Mouse (Mus musculus) adrenal gland, postnatal 25 days (tissue): ENCODE measurements around the gene Hamp. TPM values are rescaled to one million over a fixed set of nuclear protein-coding genes. Genes with fewer than 3 reads are reported as not detected.

Experiments used
- DNase-seq: peaks from one replicate; pipeline ENCODE4 v3.0.0; 2021; ENCODE audit warnings: mixed read lengths
- long read RNA-seq: library from polyadenylated mRNA; stranded (forward); transcript quantifications from one replicate; pipeline ENCODE4 v2.0.0, GENCODE M21; 2021
- total RNA-seq: library from RNA; stranded (reverse); gene quantifications from 2 replicates; pipeline ENCODE4 v1.2.3, GENCODE M21; 2021

Gene Hamp
- 11.2 and 12.4 TPM in 2 replicates for total RNA-seq
- long read RNA-seq, transcript Hamp-201 (3 exons, 410 nt), result major isoform, 22 of 25 reads
- long read RNA-seq, partial matches to known transcripts, result 3 of 25 reads
- long read RNA-seq, other reads (novel, unspliced or antisense), result 0 of 25 reads

DNA sequence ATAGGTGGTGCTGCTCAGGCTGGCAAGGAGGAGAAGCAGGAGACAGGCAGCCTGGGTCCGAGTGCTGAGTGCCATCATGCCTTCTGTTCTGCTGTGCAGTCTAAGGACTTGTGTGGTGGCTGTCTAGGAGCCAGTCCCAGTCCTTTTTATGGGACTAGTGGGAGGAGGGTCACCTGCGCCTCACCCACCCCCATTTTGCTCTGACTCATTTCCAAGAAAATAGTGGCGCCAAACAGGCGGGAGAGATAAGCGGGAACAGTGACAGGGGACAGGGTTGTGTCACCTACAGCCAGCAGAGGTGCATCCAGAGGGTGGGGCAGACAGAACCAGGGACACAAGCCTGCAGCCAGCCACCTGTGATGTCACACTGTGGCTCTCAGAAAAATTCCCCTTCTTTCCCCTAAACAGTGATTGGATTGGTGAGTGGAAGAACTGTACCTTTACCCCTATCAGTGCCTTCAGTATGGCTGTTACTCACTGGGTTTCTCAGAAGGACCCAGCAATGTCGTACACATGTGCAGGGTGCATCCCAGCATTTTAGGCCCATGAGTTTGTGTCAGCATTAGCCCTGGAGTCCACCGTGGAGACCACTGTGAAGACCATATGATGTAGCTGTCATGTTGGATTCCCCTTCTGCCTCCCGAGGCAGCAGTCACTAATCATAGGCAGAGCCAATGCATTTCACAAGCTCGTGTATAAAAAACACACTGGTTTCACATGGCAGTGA lies at the start of gene Hamp:
Gene Hamp, minus strand, starts transcription at position 124 of the 727 bp plus-strand sequence.
- DNase-seq, result no peak

GRCm38 (mm10) chr7:30992148-30992547 lies 48.3 kb upstream of the Hamp start:
- DNase-seq, result no peak

GRCm38 (mm10) chr7:30988519-30989162 lies 44.8 kb upstream of the Hamp start:
- no peak for DNase-seq

DNA sequence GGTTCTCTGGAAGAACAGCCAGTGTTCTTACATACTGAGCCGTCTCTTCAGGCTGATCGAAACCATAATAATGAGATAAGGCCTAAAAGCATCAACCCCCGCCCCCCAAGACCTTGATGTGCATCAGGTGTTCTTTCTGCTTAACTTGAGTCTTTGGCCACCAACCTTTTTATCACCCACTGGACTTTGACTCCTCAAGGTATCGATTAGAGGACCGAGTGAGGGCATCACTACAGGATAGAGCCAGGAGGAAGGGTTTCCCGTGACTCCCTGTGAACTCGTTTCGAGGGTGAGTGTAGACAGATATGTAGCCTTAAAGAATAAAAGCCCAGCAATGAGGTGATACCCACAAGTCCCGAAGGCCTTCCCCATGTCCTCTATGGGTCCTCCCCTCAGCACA lies 41.5 kb upstream of the Hamp start:
- no peak for DNase-seq

DNA sequence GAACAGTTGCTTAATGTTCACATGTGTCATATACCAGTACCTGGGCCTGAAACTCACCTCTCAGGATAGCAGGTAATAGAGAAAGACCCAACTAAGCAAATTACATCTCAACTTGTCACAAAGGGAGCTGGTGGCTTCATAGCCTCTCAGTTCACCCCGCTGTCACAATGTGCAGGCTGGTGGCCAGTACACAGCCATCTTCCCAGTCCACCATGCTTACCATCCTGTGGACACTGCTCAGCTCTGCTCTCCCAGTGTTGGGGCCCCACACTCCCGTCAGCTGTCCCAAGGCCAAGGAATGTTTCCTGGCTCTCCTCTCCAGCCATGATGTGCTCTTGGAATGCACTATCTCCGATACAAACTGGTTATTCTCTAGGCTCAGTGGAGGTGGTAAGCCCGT lies 37.9 kb upstream of the Hamp start:
- no peak for DNase-seq

DNA sequence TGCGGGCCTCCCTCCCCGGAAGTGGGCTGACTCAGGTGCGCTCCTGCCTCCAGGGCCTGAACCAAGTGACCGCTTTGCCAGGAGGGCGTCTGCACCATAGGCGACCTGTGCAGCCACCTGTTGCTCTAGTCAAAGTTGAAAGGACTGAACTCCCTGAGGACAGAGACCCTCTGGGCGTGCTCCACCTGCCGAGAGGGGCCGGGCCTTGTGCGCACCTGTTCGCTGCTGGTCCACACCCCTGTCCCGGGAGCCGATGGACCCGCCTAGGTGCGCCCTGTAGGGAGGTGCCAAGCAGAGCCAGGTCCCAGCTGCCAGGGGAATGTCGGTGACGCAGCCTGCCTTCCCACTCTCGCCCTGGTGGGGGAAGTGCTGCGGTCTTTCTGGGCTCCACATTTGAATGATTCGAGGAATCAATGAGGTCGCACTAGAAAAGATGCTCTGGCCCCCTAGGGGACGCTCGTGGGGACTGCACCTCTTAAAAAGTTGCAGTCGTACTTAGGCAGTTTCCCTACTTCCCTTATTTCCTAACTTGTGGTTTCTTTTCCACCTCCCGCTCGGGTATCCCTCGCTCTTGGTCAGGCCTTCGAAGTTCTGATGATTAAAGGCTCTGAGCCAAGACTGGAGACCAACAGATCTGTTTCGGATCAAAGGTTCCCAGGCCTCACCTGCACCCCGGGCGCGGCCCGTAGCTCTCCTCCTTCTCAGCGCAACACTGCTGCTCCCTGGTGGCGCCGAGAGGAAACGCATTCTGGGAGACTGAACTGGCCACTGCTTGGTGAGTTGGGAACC lies 29.9 kb upstream of the Hamp start, which contains the start of gene Fam187b:
Gene Fam187b, plus strand, starts transcription at position 290 of the 789 bp plus-strand sequence.
- DNase-seq, result peak; percentile 90

- no peak for DNase-seq
Observed at GRCm38 (mm10) chr7:30973251-30973500, 29.3 kb upstream of the Hamp start, which contains the start of gene Lsr. Gene Lsr (minus strand): TSS chr7:30973464.

GRCm38 (mm10) chr7:30972426-30973250 lies 28.8 kb upstream of the Hamp start:
- no peak for DNase-seq

DNA sequence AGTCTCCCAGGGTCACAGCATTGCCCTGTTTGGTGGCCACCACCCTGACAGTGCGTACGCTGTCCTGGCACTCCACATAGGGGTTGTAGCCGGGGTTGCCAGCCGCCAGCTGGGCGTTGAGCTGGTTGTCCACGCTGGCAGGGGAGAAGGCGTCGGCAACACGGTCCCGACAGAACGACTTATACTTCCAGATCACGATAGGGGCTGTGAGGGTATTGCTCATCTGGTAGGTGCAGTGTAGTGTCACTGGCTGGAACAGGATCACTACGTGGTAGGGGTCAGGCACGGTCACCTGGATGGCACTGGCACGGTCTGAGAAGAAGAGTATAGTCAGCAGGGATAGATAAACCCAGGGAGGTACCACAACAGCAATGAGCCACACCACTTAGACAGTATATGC lies 28.1 kb upstream of the Hamp start:
- no peak for DNase-seq

DNA sequence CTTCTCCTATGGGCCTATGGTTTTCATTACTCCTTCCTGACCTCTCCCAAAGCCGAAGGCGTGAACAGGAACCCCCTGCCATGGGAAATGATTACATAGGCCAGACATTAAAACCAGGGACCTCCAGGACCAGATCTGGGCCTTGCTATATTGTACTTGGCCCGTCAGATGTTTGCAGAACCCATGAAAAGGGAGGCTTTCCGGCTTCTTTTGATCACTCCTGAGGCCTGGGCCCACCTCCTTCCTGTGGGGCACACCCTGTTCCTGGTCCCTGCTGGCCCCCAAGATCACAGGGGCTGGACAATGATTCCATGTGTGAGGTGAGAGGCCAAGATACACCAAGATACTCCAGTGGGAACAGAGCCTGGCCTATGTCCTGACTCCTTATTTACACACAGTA lies 25.3 kb upstream of the Hamp start:
- DNase-seq, result no peak

DNA sequence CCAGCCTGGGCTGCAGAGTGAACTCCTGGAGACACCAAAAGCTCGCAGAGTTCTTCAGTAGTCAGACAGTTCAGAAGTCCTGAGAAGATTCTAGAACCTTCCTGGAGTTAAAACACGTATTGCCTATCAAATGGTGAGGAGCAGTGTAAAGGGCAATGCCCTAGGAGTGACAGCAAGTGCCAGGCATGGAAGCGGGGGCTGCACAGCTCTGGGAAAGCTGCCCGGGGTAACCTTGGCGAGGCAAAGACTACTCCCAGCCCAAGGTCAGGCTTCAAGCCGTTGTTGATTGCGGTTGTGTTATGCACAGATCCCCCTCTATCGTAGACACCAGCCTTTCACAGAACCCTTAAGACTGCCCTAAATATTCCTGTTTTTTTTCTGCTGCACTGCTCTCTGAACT lies 24.8 kb upstream of the Hamp start:
- DNase-seq, result peak; percentile 81

GRCm38 (mm10) chr7:30966657-30967056 lies 22.8 kb upstream of the Hamp start:
- DNase-seq, result no peak

- DNase-seq, result no peak
Observed at GRCm38 (mm10) chr7:30965677-30966076, 21.8 kb upstream of the Hamp start.

GRCm38 (mm10) chr7:30964366-30964765 lies 20.5 kb upstream of the Hamp start:
- DNase-seq, result no peak

- DNase-seq, result no peak
Observed at GRCm38 (mm10) chr7:30962862-30963261, 19.0 kb upstream of the Hamp start.

GRCm38 (mm10) chr7:30959786-30960349 lies 16.0 kb upstream of the Hamp start:
- DNase-seq, result peak; percentile 29

GRCm38 (mm10) chr7:30958866-30959487 lies 15.1 kb upstream of the Hamp start:
- no peak for DNase-seq

GRCm38 (mm10) chr7:30958109-30958865 lies 14.5 kb upstream of the Hamp start:
- DNase-seq, result no peak

DNA sequence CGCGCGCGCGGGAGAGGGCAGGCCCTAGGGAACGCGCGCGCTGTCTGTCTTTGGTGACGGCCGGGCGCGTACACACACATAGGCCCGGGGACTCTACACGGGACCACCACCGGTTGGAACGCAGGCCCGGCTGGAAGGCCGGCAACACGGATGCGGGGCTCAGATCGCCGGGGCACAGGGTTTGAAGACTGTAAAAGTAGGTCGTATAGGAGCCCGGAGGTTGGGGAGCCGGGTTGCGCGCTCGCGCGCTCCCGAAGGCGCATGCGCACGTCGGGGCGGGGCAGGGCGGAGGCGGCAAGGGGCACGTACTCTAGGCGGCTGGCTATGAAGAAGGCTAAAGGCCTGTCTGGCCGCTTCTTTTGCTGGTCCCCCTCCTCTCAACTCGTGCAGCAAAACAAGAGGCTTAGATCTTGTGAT lies 13.5 kb upstream of the Hamp start:
- DNase-seq, result peak; percentile 93

DNA sequence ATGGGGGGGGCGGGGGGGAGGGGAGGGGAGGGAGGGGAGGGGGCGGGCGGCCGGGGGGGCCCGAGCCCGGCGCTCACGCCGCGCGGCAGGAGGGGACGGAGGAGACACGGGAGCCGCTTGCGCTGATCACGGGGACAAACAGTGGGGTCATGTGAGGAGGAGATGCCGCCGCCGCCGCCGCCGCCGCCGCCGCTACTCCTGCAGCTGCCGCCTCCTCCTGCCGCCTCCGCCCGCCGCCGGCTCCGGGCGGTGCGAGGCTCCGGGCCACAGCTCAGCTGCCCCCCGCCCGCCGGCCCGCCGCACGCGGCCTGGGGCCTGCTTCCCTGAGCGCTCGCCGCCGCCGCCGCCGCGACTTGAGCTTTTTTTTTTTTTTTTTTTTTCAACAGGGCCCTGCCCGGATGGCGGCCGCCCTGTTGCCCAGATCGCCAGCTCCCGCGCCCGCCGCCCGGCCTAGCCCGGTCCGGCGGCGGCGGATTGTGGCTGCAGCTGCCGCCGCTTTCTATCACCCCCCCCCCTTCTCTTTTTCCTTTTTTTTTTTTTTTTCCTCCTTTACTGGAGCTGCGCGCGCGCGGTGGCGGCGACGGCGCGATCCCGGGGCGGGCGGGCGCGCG lies 13.0 kb upstream of the Hamp start, which contains the start of gene Usf2:
Gene Usf2, minus strand, starts transcription at position 48 of the 611 bp plus-strand sequence.
- DNase-seq, result peak; percentile 82
